Mouse (Mus musculus): Measurements from ENCODE around the gene Siglech. TPM values are rescaled to one million over a fixed set of nuclear protein-coding genes. Genes with fewer than 3 reads are reported as not detected.

The Siglech gene
- polyA plus RNA-seq (2015; fragmentation: Nextera tagmentation; extraction: Ambion mirVana), result 0.15 and 0.62 TPM in 2 replicates

DNA sequence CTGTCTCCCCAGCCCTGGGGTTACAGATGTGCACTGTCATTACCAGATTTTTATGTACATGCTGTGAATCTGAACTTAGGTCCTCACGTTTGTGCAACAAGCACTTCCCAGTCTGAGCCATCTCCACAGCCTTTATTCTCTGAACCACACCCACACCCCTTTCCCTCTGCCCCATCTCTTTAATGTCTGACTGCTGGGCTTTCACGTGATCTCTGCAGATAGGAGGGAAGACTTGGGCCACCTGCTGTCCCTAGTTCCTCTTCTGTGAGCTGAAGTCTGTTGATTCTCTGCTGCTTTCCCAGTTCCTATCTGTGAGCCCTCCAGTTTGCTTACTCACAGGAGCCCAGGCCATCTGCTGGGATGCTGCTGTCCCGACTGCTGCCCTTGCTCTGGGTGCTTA is at the start of gene Siglech:
Gene Siglech (plus strand): TSS at position 253 of the 400 bp plus-strand sequence.
- no peaks in the 10 kb centered on the region for H3K9me3 ChIP-seq
- H3K9ac ChIP-seq, result no peak within 1 kb of the TSS
- no peak within 1 kb of the TSS for H3K4me2 ChIP-seq
- ATAC-seq (ENCODE audit: extremely low read depth, insufficient number of reproducible peaks, low FRiP score, low TSS enrichment), result no peak
- H3K4me3 ChIP-seq, result no peak within 1 kb of the TSS
- H3K27ac ChIP-seq (replicated peaks), result no peak within 1 kb of the TSS
- WGBS, result 36% methylated on average over 3 of the region's 3 CpGs
- no peaks in the 10 kb centered on the region for H3K4me1 ChIP-seq
- H3K27me3 ChIP-seq (replicated peaks), result no peaks in the 10 kb centered on the region
- no peaks in the 10 kb centered on the region for H3K36me3 ChIP-seq

DNA sequence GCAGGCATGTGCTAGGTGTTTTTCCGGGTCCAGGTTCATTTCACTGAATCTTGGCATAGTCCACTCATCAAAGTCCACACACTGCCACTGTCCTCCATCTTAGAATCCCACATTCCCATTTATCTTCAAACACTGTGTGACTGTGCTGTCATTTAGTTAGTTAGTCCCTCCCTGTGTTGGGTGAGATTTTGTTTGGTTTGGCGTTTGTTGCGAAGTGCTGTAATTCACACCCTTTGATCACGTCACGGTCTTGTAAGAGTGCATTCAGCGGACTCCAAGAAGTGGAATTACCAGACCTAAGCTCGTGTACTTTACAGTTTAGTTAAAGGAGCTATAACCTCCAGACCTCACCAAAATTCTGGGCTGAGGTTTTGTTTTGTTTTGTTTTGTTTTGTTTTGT is 45.3 kb upstream of the Siglech start:
- no peaks in the 10 kb centered on the region for H3K36me3 ChIP-seq
- no peak overlapping the region for H3K4me2 ChIP-seq
- no peak overlapping the region for H3K27ac ChIP-seq (replicated peaks)
- no peak overlapping the region for H3K9ac ChIP-seq
- H3K4me3 ChIP-seq, result no peak overlapping the region
- ATAC-seq (ENCODE audit: extremely low read depth, insufficient number of reproducible peaks, low FRiP score, low TSS enrichment), result no peak
- 69% methylated on average over 7 of the region's 7 CpGs for WGBS
- no peaks in the 10 kb centered on the region for H3K27me3 ChIP-seq (replicated peaks)
- H3K9me3 ChIP-seq, result no peaks in the 10 kb centered on the region
- H3K4me1 ChIP-seq, result no peaks in the 10 kb centered on the region

DNA sequence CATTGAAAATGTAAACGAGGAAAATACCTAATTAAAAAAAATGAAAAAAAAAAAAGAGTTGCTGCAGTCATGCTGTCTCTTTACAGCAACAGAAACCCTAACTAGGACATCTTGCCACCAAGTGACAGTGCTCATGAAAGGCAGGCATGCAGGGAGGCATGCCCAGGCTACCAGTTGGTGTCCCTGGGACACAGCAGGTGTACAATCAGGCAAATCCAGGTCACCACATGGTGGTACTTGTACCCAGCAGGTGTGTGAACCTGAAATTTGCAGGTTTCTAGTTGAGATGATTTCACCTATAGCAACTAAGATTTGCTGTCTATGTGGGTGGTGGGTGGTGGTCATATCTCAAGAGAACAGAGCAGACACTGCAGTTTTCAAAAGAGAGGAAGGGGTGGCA is 39.1 kb upstream of the Siglech start:
- H3K4me2 ChIP-seq, result no peak overlapping the region
- no peak overlapping the region for H3K4me3 ChIP-seq
- H3K4me1 ChIP-seq, result no peaks in the 10 kb centered on the region
- no peaks in the 10 kb centered on the region for H3K9me3 ChIP-seq
- H3K9ac ChIP-seq, result no peak overlapping the region
- no peak for ATAC-seq (ENCODE audit: extremely low read depth, insufficient number of reproducible peaks, low FRiP score, low TSS enrichment)
- H3K27me3 ChIP-seq (replicated peaks), result no peaks in the 10 kb centered on the region
- WGBS, result 54% methylated on average over 1 of the region's 1 CpGs
- H3K27ac ChIP-seq (replicated peaks), result no peak overlapping the region
- no peaks in the 10 kb centered on the region for H3K36me3 ChIP-seq

DNA sequence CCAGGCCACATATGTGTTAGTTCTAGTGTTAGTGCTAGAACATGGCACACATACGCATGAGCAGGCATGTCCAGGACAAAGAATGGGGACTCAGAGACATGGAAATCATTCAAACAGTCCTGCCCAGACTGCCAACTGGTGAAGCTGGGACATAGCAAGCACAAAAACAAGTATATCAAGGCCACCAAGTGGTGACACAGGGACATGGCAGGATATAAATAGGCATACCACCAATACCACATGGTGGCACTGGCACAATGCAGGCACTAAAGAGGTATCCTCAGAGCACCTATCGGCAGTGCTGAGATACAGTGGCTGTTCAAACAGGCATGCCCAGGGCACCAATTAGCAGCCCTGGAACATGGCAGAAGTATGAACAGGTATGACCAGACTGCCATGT is 33.5 kb upstream of the Siglech start:
- Histone ChIP-seq H3K36me3 (no peaks in the 10 kb centered on the region), H3K4me3 (no peak overlapping the region), H3K27ac (replicated peaks) (no peak overlapping the region), H3K9ac (no peak overlapping the region), H3K4me2 (no peak overlapping the region), H3K9me3 (no peaks in the 10 kb centered on the region), H3K27me3 (replicated peaks) (no peaks in the 10 kb centered on the region), H3K4me1 (no peaks in the 10 kb centered on the region)
- no peak for ATAC-seq (ENCODE audit: extremely low read depth, insufficient number of reproducible peaks, low FRiP score, low TSS enrichment)
- 89% methylated on average over 2 of the region's 2 CpGs for WGBS

DNA sequence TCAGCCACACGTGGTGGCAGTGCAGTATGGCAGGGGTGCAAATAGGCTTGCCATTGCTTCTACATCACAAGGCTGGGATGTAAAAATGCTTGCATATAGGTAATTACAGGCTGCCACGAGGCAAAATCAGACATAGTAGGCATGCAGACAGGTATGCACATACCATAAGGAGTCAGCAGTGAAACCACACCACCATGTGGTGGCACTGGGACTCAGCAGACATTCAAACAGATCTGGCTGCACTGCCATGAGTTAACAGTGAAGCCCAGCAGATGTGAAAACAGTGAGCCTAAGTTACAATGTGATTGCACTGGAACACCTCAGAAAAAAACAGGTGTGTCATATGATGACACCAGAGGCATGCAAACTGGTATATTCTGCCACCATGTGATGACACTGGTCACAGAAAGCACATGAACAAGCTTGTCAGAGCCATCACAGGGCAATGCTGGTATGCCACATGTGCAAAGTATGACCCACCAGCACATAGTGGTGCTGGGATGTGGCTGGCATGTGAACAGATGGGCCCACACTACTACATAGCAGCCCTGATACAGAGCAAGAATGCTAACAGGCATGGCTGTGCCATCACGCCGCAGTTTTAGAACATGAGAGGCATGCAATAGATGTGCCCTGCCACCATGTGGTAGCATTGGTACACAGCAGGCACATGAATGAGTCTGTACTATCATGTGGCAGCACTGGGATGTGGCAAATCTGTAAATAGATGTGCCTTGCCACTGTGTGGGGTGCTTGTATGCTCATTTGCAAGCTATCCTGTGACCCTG is 30.7 kb upstream of the Siglech start:
- Histone ChIP-seq H3K27ac (replicated peaks) (no peak overlapping the region), H3K27me3 (replicated peaks) (no peaks in the 10 kb centered on the region), H3K9me3 (no peaks in the 10 kb centered on the region), H3K4me2 (no peak overlapping the region), H3K9ac (no peak overlapping the region), H3K4me1 (no peaks in the 10 kb centered on the region), H3K36me3 (no peaks in the 10 kb centered on the region), H3K4me3 (no peak overlapping the region)
- 44% methylated on average over 4 of the region's 4 CpGs for WGBS
- ATAC-seq (ENCODE audit: extremely low read depth, insufficient number of reproducible peaks, low FRiP score, low TSS enrichment), result no peak

DNA sequence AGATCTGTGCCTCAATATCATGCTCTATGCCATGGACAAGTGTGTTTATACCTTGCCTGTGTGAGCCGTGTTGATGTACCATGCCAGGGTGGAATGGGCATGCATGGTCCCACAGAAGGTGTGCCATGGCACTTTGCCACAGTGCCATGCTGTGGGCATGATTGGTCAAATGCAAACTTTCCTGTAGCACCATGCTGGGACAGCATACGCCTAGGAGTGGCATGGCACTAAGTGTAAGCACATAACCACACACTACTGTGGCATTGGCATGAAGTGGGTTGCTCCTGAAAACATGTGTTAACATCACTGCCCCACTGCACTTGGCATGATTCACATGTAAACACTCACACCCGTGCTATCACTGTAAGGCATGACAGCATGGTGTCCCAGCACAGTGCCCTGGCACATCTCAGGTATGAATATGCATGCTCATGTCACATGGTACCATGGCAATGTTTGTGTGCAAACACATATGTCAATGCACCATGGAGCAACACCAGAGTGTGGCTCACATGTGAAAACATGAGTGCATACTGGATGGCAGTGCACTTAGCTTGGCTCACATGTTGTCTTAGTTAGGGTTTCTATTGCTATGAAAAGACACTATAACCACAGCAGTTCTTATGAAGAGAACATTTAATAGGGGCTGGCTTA is 24.2 kb upstream of the Siglech start:
- WGBS, result 72% methylated on average over 3 of the region's 3 CpGs
- Histone ChIP-seq H3K9me3 (no peaks in the 10 kb centered on the region), H3K4me3 (no peak overlapping the region), H3K9ac (no peak overlapping the region), H3K27ac (replicated peaks) (no peak overlapping the region), H3K4me2 (no peak overlapping the region), H3K27me3 (replicated peaks) (no peaks in the 10 kb centered on the region), H3K4me1 (no peaks in the 10 kb centered on the region), H3K36me3 (no peaks in the 10 kb centered on the region)
- ATAC-seq (ENCODE audit: extremely low read depth, insufficient number of reproducible peaks, low FRiP score, low TSS enrichment), result no peak

DNA sequence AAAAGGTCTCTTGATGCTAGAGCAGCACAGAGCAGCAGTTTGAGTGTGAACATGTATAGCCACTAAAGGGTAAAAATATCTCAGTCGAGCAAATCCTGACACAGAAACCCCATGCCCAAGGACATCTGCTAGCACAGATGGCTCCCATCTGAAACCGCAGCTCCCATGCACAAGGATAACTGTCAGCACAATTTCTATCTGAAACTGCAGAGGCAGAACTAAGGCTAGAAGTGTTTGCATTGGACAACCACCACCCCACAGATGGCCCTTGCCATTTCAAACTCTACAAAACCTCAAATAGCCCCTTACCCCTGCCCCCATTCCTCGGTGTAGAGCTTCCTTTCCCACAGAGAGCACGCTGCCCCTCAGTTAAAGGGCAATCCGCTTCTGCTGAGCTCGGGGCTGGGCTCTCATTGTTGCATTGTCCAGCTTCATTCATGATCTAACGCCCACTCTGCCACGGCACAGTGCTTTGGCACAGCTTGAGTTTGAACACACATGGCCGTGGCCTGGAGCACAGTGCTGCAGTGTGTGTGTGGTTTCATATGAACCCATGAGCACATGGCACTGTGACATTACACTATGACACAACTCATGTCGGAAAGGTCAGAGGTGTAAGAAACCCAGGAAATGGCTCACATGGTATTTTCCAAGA is 23.3 kb upstream of the Siglech start:
- Histone ChIP-seq H3K9me3 (no peaks in the 10 kb centered on the region), H3K4me2 (no peak overlapping the region), H3K9ac (no peak overlapping the region), H3K4me3 (no peak overlapping the region), H3K27me3 (replicated peaks) (no peaks in the 10 kb centered on the region), H3K27ac (replicated peaks) (no peak overlapping the region), H3K4me1 (no peaks in the 10 kb centered on the region), H3K36me3 (no peaks in the 10 kb centered on the region)
- WGBS, result 68% methylated on average over 10 of the region's 10 CpGs
- no peak for ATAC-seq (ENCODE audit: extremely low read depth, insufficient number of reproducible peaks, low FRiP score, low TSS enrichment)

DNA sequence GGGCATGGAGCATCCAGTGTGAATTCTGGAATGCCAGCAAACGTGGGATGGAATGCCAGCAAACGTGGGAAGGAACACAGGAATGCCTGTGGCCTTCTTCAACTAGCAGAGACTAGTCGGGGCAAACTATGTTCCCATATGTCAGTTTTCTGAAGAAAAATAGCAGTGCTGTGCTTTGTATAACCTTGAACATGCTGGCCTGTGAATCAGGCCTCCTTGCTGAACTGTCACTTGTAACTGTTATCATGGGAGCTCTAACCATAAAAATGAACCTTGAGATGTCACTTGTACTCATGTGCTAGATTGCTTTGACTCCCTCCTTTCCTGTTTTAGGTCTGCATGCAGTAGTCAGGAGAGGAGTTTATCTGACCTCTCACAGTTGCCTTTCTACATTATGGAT is 17.1 kb upstream of the Siglech start:
- H3K4me3 ChIP-seq, result no peak overlapping the region
- no peak for ATAC-seq (ENCODE audit: extremely low read depth, insufficient number of reproducible peaks, low FRiP score, low TSS enrichment)
- H3K9me3 ChIP-seq, result no peaks in the 10 kb centered on the region
- WGBS, result 57% methylated on average over 3 of the region's 3 CpGs
- no peak overlapping the region for H3K9ac ChIP-seq
- H3K36me3 ChIP-seq, result no peaks in the 10 kb centered on the region
- H3K4me2 ChIP-seq, result no peak overlapping the region
- no peak overlapping the region for H3K27ac ChIP-seq (replicated peaks)
- H3K27me3 ChIP-seq (replicated peaks), result no peaks in the 10 kb centered on the region
- no peaks in the 10 kb centered on the region for H3K4me1 ChIP-seq

DNA sequence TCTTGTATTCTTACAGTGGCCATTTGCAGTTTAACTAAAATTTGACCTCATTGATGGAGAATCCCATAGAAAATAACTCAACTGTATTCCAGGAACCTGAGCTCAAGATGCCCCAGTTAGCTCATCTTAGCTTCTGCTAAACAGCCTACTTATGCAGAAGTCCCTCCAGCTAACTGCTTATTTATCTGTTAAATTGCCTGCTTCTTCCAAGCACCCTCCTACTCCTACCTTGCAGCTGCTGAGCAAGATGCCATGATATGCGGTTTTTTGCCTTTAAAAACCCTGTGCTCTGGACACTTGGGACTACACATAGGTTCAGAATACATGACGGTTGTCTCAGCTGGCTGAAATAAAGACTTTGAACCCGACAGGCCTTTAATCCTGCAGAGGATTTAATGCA is 8.6 kb upstream of the Siglech start:
- WGBS, result 63% methylated on average over 3 of the region's 3 CpGs
- H3K4me3 ChIP-seq, result no peak overlapping the region

DNA sequence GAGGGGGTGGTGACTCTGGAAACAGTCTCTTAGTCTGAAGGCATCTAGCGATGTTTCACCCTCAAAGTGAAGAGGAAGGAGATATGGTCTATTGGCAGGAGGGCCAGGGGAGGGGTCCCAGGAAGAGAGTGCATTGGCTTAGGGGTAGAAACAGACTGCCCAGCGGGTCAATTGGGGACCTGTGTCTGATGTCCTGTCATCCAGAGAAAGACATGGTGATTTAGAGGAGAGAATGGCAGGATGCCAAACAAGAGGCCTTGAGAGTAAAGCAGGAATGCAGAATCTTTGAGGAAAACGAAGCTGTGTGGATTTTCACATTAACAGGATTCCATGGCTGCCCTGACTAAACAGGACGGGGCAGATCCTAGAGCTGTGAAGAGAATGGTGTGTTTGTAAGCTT is 12.0 kb downstream of the Siglech start:
- 42% methylated on average over 4 of the region's 4 CpGs for WGBS
- H3K9ac ChIP-seq, result no peak overlapping the region

More for the DNA sequence above, 8.6 kb upstream of the Siglech start:
- ATAC-seq (ENCODE audit: extremely low read depth, insufficient number of reproducible peaks, low FRiP score, low TSS enrichment), result no peak
- Histone ChIP-seq H3K27ac (replicated peaks) (no peak overlapping the region), H3K4me2 (no peak overlapping the region), H3K36me3 (no peaks in the 10 kb centered on the region), H3K9me3 (no peaks in the 10 kb centered on the region), H3K9ac (no peak overlapping the region), H3K27me3 (replicated peaks) (no peaks in the 10 kb centered on the region), H3K4me1 (no peaks in the 10 kb centered on the region)

DNA sequence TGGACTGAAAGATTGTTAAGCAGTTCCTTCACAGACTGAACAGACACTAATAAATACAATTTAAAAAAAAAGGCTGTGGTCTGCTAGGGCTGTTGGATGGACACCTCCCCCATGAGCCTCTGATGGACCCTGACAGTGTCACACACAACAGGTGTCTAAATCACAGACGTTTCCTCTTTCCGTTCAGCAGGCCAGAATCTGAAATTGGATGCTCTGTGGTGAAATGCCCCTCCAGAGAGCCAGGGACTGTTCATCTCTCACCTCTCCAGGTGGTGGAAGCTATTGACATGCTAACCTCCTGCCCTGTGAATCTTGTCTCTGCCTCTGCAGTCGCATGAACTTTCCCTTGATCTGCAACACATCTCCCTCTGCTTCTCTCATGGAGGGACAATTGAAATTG is 14.5 kb downstream of the Siglech start:
- no peaks in the 10 kb centered on the region for H3K9me3 ChIP-seq
- no peaks in the 10 kb centered on the region for H3K36me3 ChIP-seq
- no peak overlapping the region for H3K27ac ChIP-seq (replicated peaks)
- no peaks in the 10 kb centered on the region for H3K27me3 ChIP-seq (replicated peaks)
- H3K4me2 ChIP-seq, result no peak overlapping the region
- no peak overlapping the region for H3K9ac ChIP-seq
- peaks cover 4% of the 10 kb centered on the region; the same call in 1 of the 2 replicates for H3K4me1 ChIP-seq
- H3K4me3 ChIP-seq, result no peak overlapping the region
- ATAC-seq (ENCODE audit: extremely low read depth, insufficient number of reproducible peaks, low FRiP score, low TSS enrichment), result no peak
- 57% methylated on average over 3 of the region's 3 CpGs for WGBS

More for the DNA sequence above, 12.0 kb downstream of the Siglech start:
- no peak for ATAC-seq (ENCODE audit: extremely low read depth, insufficient number of reproducible peaks, low FRiP score, low TSS enrichment)
- Histone ChIP-seq H3K4me3 (no peak overlapping the region), H3K4me1 (peaks cover 10% of the 10 kb centered on the region; the same call in 1 of the 2 replicates), H3K27ac (replicated peaks) (no peak overlapping the region), H3K4me2 (no peak overlapping the region), H3K27me3 (replicated peaks) (no peaks in the 10 kb centered on the region), H3K36me3 (no peaks in the 10 kb centered on the region), H3K9me3 (no peaks in the 10 kb centered on the region)

Data from heart, embryonic 13.5 days (tissue).